Mouse (Mus musculus): Measurements from ENCODE around the gene Muc1. TPM values are rescaled to one million over a fixed set of nuclear protein-coding genes. Genes with fewer than 3 reads are reported as not detected.
A peak's percentile ranks its signal among the peaks of the same experiment; 100 is the strongest.

Muc1 gene
- polyA plus RNA-seq (2014; fragmentation: Nextera tagmentation; extraction: Ambion mirVana): 0.47 and 0.52 TPM in 2 replicates

- WGBS: 35% methylated on average over 10 of the region's 10 CpGs
- Histone ChIP-seq H3K4me3 (replicated peaks; ENCODE audit: low read length) (peak within 1 kb of the TSS; percentile 38), H3K27ac (peak within 1 kb of the TSS; percentile 51), H3K4me1 (replicated peaks; ENCODE audit: control insufficient read depth, insufficient read depth, low read length) (peaks cover 35% of the 10 kb centered on the region), H3K36me3 (replicated peaks; ENCODE audit: control insufficient read depth, insufficient read depth) (peaks cover 10% of the 10 kb centered on the region), H3K4me2 (replicated peaks) (peak within 1 kb of the TSS; percentile 56), H3K27me3 (ENCODE audit: control insufficient read depth, insufficient read depth, low read length) (no peaks in the 10 kb centered on the region), H3K9ac (peak within 1 kb of the TSS; percentile 18; the same call in 1 of the 2 replicates), H3K9me3 (ENCODE audit: control insufficient read depth, low read length) (no peaks in the 10 kb centered on the region)
- DNase-seq (ENCODE audit: low spot score): no peak
- ATAC-seq (ENCODE audit: low FRiP score): no peak
Measured at GRCm38 (mm10) chr3:89228836-89229235, at the start of gene Muc1. Gene Muc1 (plus strand): TSS chr3:89229057.

- 92% methylated on average over 26 of the region's 27 CpGs for WGBS
- Histone ChIP-seq H3K9ac (no peak overlapping the region), H3K4me2 (replicated peaks) (no peak overlapping the region), H3K36me3 (replicated peaks; ENCODE audit: control insufficient read depth, insufficient read depth) (peaks cover 35% of the 10 kb centered on the region), H3K9me3 (ENCODE audit: control insufficient read depth, low read length) (no peaks in the 10 kb centered on the region), H3K27ac (no peak overlapping the region), H3K4me3 (replicated peaks; ENCODE audit: low read length) (no peak overlapping the region), H3K27me3 (ENCODE audit: control insufficient read depth, insufficient read depth, low read length) (no peaks in the 10 kb centered on the region), H3K4me1 (replicated peaks; ENCODE audit: control insufficient read depth, insufficient read depth, low read length) (peaks cover 22% of the 10 kb centered on the region)
- ATAC-seq (ENCODE audit: low FRiP score) (no peak), DNase-seq (ENCODE audit: low spot score) (no peak)
Measured at GRCm38 (mm10) chr3:89181749-89182500, 46.9 kb upstream of the Muc1 start.

GRCm38 (mm10) chr3:89182531-89183057 lies 46.3 kb upstream of the Muc1 start:
- H3K36me3 ChIP-seq (replicated peaks; ENCODE audit: control insufficient read depth, insufficient read depth): peaks cover 42% of the 10 kb centered on the region
- H3K4me3 ChIP-seq (replicated peaks; ENCODE audit: low read length): peak overlapping the region; percentile 52
- DNase-seq (ENCODE audit: low spot score) (no peak), ATAC-seq (ENCODE audit: low FRiP score) (peak; percentile 31; the same call in 1 of the 2 replicates)
- peaks cover 22% of the 10 kb centered on the region for H3K4me1 ChIP-seq (replicated peaks; ENCODE audit: control insufficient read depth, insufficient read depth, low read length)
- H3K4me2 ChIP-seq (replicated peaks): peak overlapping the region; percentile 84
- 52% methylated on average over 7 of the region's 7 CpGs for WGBS
- peak overlapping the region; percentile 84; the same call in 1 of the 2 replicates for H3K9ac ChIP-seq
- H3K9me3 ChIP-seq (ENCODE audit: control insufficient read depth, low read length): no peaks in the 10 kb centered on the region
- no peaks in the 10 kb centered on the region for H3K27me3 ChIP-seq (ENCODE audit: control insufficient read depth, insufficient read depth, low read length)
- H3K27ac ChIP-seq: peak overlapping the region; percentile 91

GRCm38 (mm10) chr3:89183058-89183958 lies 45.5 kb upstream of the Muc1 start, which contains the start of gene Fam189b:
Gene Fam189b (plus strand): TSS chr3:89183143.
- DNase-seq (ENCODE audit: low spot score) (peak; percentile 85), ATAC-seq (ENCODE audit: low FRiP score) (peak; percentile 95)
- H3K9me3 ChIP-seq (ENCODE audit: control insufficient read depth, low read length): no peaks in the 10 kb centered on the region
- peak within 1 kb of the TSS; percentile 91 for H3K27ac ChIP-seq
- H3K27me3 ChIP-seq (ENCODE audit: control insufficient read depth, insufficient read depth, low read length): no peaks in the 10 kb centered on the region
- H3K4me2 ChIP-seq (replicated peaks): peak within 1 kb of the TSS; percentile 84
- peak within 1 kb of the TSS; percentile 52 for H3K4me3 ChIP-seq (replicated peaks; ENCODE audit: low read length)
- H3K4me1 ChIP-seq (replicated peaks; ENCODE audit: control insufficient read depth, insufficient read depth, low read length): peaks cover 19% of the 10 kb centered on the region
- WGBS: 5% methylated on average over 36 of the region's 39 CpGs
- peak within 1 kb of the TSS; percentile 84 for H3K9ac ChIP-seq
- peaks cover 48% of the 10 kb centered on the region for H3K36me3 ChIP-seq (replicated peaks; ENCODE audit: control insufficient read depth, insufficient read depth)

GRCm38 (mm10) chr3:89183959-89184315 lies 44.9 kb upstream of the Muc1 start:
- H3K4me3 ChIP-seq (replicated peaks; ENCODE audit: low read length): peak overlapping the region; percentile 52
- ATAC-seq (ENCODE audit: low FRiP score): peak; percentile 2; the same call in 1 of the 2 replicates
- H3K27ac ChIP-seq: peak overlapping the region; percentile 91
- H3K36me3 ChIP-seq (replicated peaks; ENCODE audit: control insufficient read depth, insufficient read depth): peaks cover 53% of the 10 kb centered on the region
- WGBS: 77% methylated on average over 6 of the region's 6 CpGs
- H3K9me3 ChIP-seq (ENCODE audit: control insufficient read depth, low read length): no peaks in the 10 kb centered on the region
- H3K9ac ChIP-seq: peak overlapping the region; percentile 84
- peak overlapping the region; percentile 84 for H3K4me2 ChIP-seq (replicated peaks)
- no peaks in the 10 kb centered on the region for H3K27me3 ChIP-seq (ENCODE audit: control insufficient read depth, insufficient read depth, low read length)
- H3K4me1 ChIP-seq (replicated peaks; ENCODE audit: control insufficient read depth, insufficient read depth, low read length): peaks cover 14% of the 10 kb centered on the region
- DNase-seq (ENCODE audit: low spot score): no peak

- no peak overlapping the region for H3K27ac ChIP-seq
- H3K4me3 ChIP-seq (replicated peaks; ENCODE audit: low read length): no peak overlapping the region
- H3K27me3 ChIP-seq (ENCODE audit: control insufficient read depth, insufficient read depth, low read length): no peaks in the 10 kb centered on the region
- no peak overlapping the region for H3K4me2 ChIP-seq (replicated peaks)
- DNase-seq (ENCODE audit: low spot score) (no peak), ATAC-seq (ENCODE audit: low FRiP score) (no peak)
- WGBS: 35% methylated on average over 21 of the region's 23 CpGs
- peaks cover 24% of the 10 kb centered on the region for H3K36me3 ChIP-seq (replicated peaks; ENCODE audit: control insufficient read depth, insufficient read depth)
- H3K9ac ChIP-seq: no peak overlapping the region; the same call in 1 of the 2 replicates
- H3K4me1 ChIP-seq (replicated peaks; ENCODE audit: control insufficient read depth, insufficient read depth, low read length): peaks cover 14% of the 10 kb centered on the region
- no peaks in the 10 kb centered on the region for H3K9me3 ChIP-seq (ENCODE audit: control insufficient read depth, low read length)
Measured at GRCm38 (mm10) chr3:89187197-89187596, 41.7 kb upstream of the Muc1 start.

- H3K27ac ChIP-seq: no peak overlapping the region
- 0 out of 2 replicates have a peak overlapping the region, but pooled peaks have one; percentile 3 for H3K9ac ChIP-seq
- peaks cover 21% of the 10 kb centered on the region for H3K36me3 ChIP-seq (replicated peaks; ENCODE audit: control insufficient read depth, insufficient read depth)
- H3K27me3 ChIP-seq (ENCODE audit: control insufficient read depth, insufficient read depth, low read length): no peaks in the 10 kb centered on the region
- no peak for DNase-seq (ENCODE audit: low spot score)
- no peaks in the 10 kb centered on the region for H3K9me3 ChIP-seq (ENCODE audit: control insufficient read depth, low read length)
- H3K4me2 ChIP-seq (replicated peaks): no peak overlapping the region
- H3K4me1 ChIP-seq (replicated peaks; ENCODE audit: control insufficient read depth, insufficient read depth, low read length): peaks cover 14% of the 10 kb centered on the region
- no peak for ATAC-seq (ENCODE audit: low FRiP score)
- no peak overlapping the region for H3K4me3 ChIP-seq (replicated peaks; ENCODE audit: low read length)
- 62% methylated on average over 18 of the region's 18 CpGs for WGBS
Measured at GRCm38 (mm10) chr3:89187690-89188477, 41.0 kb upstream of the Muc1 start.

GRCm38 (mm10) chr3:89188478-89188875 lies 40.4 kb upstream of the Muc1 start:
- no peak overlapping the region for H3K4me3 ChIP-seq (replicated peaks; ENCODE audit: low read length)
- no peaks in the 10 kb centered on the region for H3K27me3 ChIP-seq (ENCODE audit: control insufficient read depth, insufficient read depth, low read length)
- H3K36me3 ChIP-seq (replicated peaks; ENCODE audit: control insufficient read depth, insufficient read depth): peaks cover 21% of the 10 kb centered on the region
- ATAC-seq (ENCODE audit: low FRiP score) (no peak), DNase-seq (ENCODE audit: low spot score) (no peak)
- no peaks in the 10 kb centered on the region for H3K9me3 ChIP-seq (ENCODE audit: control insufficient read depth, low read length)
- WGBS: 68% methylated on average over 12 of the region's 12 CpGs
- no peak overlapping the region for H3K27ac ChIP-seq
- H3K4me2 ChIP-seq (replicated peaks): no peak overlapping the region
- 0 out of 2 replicates have a peak overlapping the region, but pooled peaks have one; percentile 3 for H3K9ac ChIP-seq
- peaks cover 14% of the 10 kb centered on the region for H3K4me1 ChIP-seq (replicated peaks; ENCODE audit: control insufficient read depth, insufficient read depth, low read length)

Measured in hindbrain, embryonic 14.5 days (tissue).